Mouse (Mus musculus) forebrain, embryonic 10.5 days (tissue): ENCODE data around the gene Pten. TPM values are rescaled to one million over a fixed set of nuclear protein-coding genes. Genes with fewer than 3 reads are reported as not detected.
"Not testable (repeated sequence)": the region's sequence is repeated elsewhere in the genome, so short reads cannot be mapped to it uniquely, and the experiment has no call there.

Experiments
- DNase-seq: peaks from one replicate; pipeline ENCODE4 v3.0.0-alpha.2; 2017; ENCODE audit warnings: low spot score; ENCODE audit errors: extremely low spot score
- H3K27ac ChIP-seq: fragments of 300-500 bp; sonication (generic); 2 replicates; pipeline ENCODE4 v1.5.1; 2016; ENCODE audit warnings: mild to moderate bottlenecking
- H3K27me3 ChIP-seq: fragments of 300-500 bp; sonication (generic); 2 replicates; pipeline ENCODE4 v1.6.1; 2016; ENCODE audit warnings: mild to moderate bottlenecking; ENCODE audit not compliant: poor library complexity, severe bottlenecking
- H3K36me3 ChIP-seq: fragments of 300-500 bp; sonication (generic); replicated peaks from 2 replicates; pipeline ENCODE4 v1.6.1; 2016; ENCODE audit warnings: mild to moderate bottlenecking, moderate library complexity
- H3K4me1 ChIP-seq: fragments of 300-500 bp; sonication (generic); 2 replicates; pipeline ENCODE4 v1.6.1; 2016
- H3K4me3 ChIP-seq: fragments of 300-500 bp; sonication (generic); 2 replicates; pipeline ENCODE4 v1.5.1; 2016; ENCODE audit warnings: mild to moderate bottlenecking, moderate library complexity
- H3K9me3 ChIP-seq: fragments of 300-500 bp; sonication (generic); 2 replicates; pipeline ENCODE4 v1.6.1; 2016; ENCODE audit warnings: mild to moderate bottlenecking, moderate library complexity
- WGBS: fragments of 180-500 bp; shearing (Covaris S2); methylation state at CpG from one replicate; pipeline ENCODE4 v1.1.7; 2016; 5-methylcytosine and 5-hydroxymethylcytosine counted together
- polyA plus RNA-seq: library from polyadenylated mRNA; unstranded; fragments of >200 nt; fragmentation: Nextera tagmentation; extraction: Ambion mirVana; gene quantifications from 2 replicates; pipeline ENCODE4 v1.2.1, GENCODE M21; 2016

The Pten gene
- polyA plus RNA-seq, 1 experiment from 2014 or later = 8.7 TPM

DNA sequence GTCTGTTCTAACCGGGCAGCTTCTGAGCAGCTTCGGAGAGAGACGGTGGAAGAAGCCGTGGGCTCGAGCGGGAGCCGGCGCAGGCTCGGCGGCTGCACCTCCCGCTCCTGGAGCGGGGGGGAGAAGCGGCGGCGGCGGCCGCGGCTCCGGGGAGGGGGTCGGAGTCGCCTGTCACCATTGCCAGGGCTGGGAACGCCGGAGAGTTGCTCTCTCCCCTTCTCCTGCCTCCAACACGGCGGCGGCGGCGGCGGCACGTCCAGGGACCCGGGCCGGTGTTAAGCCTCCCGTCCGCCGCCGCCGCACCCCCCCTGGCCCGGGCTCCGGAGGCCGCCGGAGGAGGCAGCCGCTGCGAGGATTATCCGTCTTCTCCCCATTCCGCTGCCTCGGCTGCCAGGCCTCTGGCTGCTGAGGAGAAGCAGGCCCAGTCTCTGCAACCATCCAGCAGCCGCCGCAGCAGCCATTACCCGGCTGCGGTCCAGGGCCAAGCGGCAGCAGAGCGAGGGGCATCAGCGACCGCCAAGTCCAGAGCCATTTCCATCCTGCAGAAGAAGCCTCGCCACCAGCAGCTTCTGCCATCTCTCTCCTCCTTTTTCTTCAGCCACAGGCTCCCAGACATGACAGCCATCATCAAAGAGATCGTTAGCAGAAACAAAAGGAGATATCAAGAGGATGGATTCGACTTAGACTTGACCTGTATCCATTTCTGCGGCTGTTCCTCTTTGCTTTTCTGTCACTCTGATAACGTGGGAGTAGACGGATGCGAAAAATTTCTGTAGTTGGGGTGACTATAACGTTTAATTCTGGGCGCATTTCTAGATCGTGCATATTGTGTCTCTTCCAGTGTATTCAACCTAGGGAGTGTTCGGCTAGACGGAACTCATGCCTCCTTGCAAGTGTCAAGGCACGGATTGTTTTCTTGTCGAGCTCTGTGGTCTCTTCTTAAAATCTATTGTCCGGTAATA lies 815 bp downstream of the Pten start:
- peak overlapping the region; percentile 97 for H3K4me3 ChIP-seq

DNA sequence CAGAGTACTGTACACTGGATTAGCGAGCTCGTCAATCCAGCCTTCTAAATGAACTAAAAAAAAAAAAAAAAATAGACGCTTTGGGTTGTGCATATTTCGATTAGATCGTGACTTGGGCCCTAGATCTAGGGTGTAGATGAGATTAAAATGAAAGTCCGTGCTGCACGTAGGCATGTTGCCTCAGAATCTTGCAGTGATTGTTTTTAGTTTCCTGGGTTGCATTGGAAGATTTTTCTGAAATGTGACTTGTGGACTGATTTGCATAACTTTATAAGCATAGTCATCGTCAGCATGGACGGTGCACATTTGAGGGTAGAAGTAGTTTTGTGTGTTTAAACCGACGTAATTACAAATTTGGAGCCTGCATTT lies 1.5 kb downstream of the Pten start:
- DNase-seq = no peak
- Histone ChIP-seq H3K36me3 (peaks cover 23% of the 10 kb centered on the region), H3K27ac (peak overlapping the region; percentile 98), H3K27me3 (peaks cover 9% of the 10 kb centered on the region), H3K4me3 (peak overlapping the region; percentile 97), H3K9me3 (no peaks in the 10 kb centered on the region), H3K4me1 (peaks cover 41% of the 10 kb centered on the region)
- WGBS = under 1% methylated on average over 11 of the region's 11 CpGs

More for the DNA sequence above, 815 bp downstream of the Pten start:
- DNase-seq = peak; percentile 68
- Histone ChIP-seq H3K36me3 (peaks cover 17% of the 10 kb centered on the region), H3K4me1 (peaks cover 41% of the 10 kb centered on the region), H3K27ac (peak overlapping the region; percentile 98), H3K9me3 (no peaks in the 10 kb centered on the region), H3K27me3 (peaks cover 15% of the 10 kb centered on the region)
- under 1% methylated on average over 63 of the region's 69 CpGs for WGBS

DNA sequence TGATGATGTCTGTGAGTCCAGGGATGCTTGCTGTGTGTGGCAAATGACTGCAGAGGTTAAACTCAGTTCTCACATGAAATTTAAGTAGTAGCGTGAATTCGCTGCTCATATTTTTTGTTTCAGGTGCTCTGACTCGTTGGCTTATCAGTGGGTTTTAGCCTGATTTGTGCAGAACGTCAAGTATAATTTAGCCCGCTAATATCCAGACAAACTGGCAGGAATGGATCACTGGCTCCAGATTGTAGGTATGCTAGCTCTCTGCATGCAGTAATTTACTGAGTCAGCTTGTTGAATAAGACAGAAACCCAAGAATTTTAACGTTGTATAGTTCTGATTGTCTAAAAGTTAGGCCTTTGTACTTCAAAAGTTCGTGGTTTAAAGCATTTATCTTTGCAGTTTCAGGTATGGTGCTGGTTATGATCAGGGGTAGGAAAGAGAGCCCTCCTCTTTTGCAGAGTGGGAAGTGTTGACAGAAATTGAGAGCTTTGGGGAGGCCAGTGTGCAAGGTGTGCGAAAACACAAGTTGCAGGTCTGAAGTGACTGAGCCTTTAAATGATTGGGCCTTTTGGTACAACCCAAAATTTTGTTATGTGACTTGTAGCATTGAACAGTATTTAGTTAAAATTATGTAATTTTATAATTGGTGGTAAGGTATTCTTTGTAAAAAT lies 2.2 kb downstream of the Pten start:
- WGBS = 2% methylated on average over 8 of the region's 8 CpGs
- peaks cover 4% of the 10 kb centered on the region for H3K27me3 ChIP-seq
- DNase-seq = no peak
- H3K9me3 ChIP-seq = no peaks in the 10 kb centered on the region
- H3K4me3 ChIP-seq = peak overlapping the region; percentile 97
- peaks cover 38% of the 10 kb centered on the region for H3K4me1 ChIP-seq
- no peak overlapping the region for H3K27ac ChIP-seq
- H3K36me3 ChIP-seq = peaks cover 30% of the 10 kb centered on the region

DNA sequence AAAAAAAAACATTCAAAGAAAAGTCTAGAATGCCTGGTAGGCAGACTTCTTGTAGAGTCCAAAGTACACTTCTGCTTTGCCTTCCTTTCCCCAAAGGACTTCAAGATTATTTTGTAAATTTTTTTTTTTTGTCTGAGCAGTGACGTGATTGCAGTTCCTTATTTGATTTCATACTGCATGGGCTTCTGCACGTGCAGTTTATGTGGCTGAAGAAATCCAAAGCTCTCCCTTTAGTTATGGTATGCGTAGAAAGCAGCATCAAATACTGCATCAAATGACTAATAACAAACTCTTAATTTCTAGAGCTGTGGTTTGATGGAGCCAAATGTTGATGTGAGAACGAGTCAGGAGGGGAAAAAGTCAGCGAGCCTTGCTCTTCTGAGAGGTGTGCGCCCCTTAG lies 3.2 kb downstream of the Pten start:
- WGBS = 47% methylated on average over 6 of the region's 6 CpGs
- DNase-seq = no peak
- Histone ChIP-seq H3K4me1 (peaks cover 28% of the 10 kb centered on the region), H3K27ac (no peak overlapping the region), H3K9me3 (no peaks in the 10 kb centered on the region), H3K4me3 (peak overlapping the region; percentile 97), H3K36me3 (peaks cover 40% of the 10 kb centered on the region), H3K27me3 (no peaks in the 10 kb centered on the region)

DNA sequence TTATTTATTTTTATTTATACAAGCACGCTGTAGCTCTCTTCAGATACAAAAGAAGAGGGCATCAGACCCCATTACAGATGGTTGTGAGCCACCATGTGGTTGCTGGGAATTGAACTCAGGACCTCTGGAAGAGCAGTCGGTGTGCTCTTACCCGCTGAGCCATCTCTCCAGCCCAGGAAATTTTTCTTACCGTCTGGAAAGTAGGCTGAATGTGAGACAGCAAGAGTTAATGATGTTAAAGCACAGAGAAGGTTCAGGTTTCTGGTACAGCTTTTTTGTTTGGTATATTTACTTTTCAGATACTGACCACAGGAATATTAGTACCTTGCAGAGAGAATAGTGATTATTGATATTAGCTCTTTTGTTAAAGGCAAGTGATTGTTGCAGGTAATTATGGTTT lies 3.9 kb downstream of the Pten start:
- peak overlapping the region; percentile 97; the same call in 1 of the 2 replicates for H3K4me3 ChIP-seq
- peaks cover 22% of the 10 kb centered on the region for H3K4me1 ChIP-seq
- 70% methylated on average over 4 of the region's 4 CpGs for WGBS
- DNase-seq = no peak
- peaks cover 47% of the 10 kb centered on the region for H3K36me3 ChIP-seq
- H3K27ac ChIP-seq = no peak overlapping the region
- no peaks in the 10 kb centered on the region for H3K9me3 ChIP-seq
- H3K27me3 ChIP-seq = no peaks in the 10 kb centered on the region

DNA sequence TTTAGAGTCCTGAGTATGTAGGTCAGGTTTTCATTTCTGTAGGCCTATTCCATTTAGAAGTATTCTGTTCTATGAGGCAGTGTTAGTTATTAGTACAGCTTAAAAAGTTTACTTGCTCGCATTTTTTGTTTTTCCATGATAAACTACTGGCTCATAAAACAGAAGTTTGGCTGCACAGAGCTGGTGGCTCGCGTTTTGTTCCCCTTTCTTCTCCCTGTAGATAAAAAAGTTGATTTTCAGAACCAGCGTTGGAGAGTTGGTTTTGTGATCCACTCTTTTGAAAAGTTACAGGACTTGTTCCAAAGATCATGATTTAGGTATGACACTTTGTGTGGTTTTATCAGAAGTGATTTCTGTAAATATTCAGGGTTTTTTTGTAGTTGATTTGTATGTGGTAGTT lies 5.2 kb downstream of the Pten start:
- no peaks in the 10 kb centered on the region for H3K9me3 ChIP-seq
- peaks cover 22% of the 10 kb centered on the region for H3K4me1 ChIP-seq
- peaks cover 57% of the 10 kb centered on the region for H3K36me3 ChIP-seq
- no peak for DNase-seq
- no peaks in the 10 kb centered on the region for H3K27me3 ChIP-seq
- 92% methylated on average over 4 of the region's 4 CpGs for WGBS
- no peak overlapping the region for H3K4me3 ChIP-seq
- H3K27ac ChIP-seq = no peak overlapping the region

DNA sequence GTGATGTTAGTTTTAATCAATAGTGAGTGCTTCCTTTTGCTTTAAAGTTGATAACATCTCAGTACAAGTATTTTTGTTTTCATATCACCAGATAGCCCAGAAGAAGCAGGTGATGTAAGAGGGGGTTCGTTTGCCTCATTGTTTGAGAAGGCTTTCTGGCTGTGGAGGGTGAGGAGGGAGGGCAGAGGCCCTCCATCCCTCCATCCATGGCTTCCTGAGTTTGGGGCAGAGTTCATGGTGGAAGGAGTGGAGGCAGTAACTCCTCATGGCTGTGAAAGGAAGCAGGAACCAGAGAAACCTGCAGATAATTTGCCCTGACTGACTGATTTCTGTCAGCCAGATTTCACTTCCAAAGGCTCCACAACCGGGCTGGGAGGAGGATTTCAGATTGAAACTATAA lies 21.1 kb downstream of the Pten start:
- peaks cover 32% of the 10 kb centered on the region for H3K36me3 ChIP-seq
- 63% methylated on average over 2 of the region's 2 CpGs for WGBS
- no peak for DNase-seq

DNA sequence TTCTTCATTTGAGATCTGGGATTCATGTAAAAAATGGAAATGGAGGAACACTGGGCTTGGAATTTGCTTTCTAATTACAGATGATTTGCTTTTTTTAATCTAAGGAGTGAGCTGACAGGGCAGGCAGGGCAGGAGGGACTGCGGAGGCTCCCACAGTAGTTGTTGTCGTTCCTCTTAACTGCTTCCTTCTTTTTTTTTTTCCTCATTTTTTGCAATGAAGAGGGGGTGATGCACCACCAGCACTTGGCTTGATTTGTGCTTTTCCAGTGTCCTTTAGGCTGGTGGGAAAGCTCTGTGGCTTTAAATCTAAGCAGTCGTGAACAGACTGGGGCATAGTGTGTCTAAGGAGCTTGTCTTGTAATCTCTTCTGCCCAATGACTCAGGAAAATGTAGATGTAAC lies 21.8 kb downstream of the Pten start:
- no peak overlapping the region for H3K4me3 ChIP-seq
- no peak for DNase-seq
- H3K9me3 ChIP-seq = no peaks in the 10 kb centered on the region
- no peaks in the 10 kb centered on the region for H3K27me3 ChIP-seq
- H3K4me1 ChIP-seq = peaks cover 4% of the 10 kb centered on the region
- WGBS = 85% methylated on average over 3 of the region's 3 CpGs
- no peak overlapping the region for H3K27ac ChIP-seq
- H3K36me3 ChIP-seq = peaks cover 33% of the 10 kb centered on the region

More for the DNA sequence above, 21.1 kb downstream of the Pten start:
- Histone ChIP-seq H3K9me3 (no peaks in the 10 kb centered on the region), H3K4me1 (peaks cover 4% of the 10 kb centered on the region), H3K4me3 (no peak overlapping the region), H3K27ac (no peak overlapping the region), H3K27me3 (no peaks in the 10 kb centered on the region)

DNA sequence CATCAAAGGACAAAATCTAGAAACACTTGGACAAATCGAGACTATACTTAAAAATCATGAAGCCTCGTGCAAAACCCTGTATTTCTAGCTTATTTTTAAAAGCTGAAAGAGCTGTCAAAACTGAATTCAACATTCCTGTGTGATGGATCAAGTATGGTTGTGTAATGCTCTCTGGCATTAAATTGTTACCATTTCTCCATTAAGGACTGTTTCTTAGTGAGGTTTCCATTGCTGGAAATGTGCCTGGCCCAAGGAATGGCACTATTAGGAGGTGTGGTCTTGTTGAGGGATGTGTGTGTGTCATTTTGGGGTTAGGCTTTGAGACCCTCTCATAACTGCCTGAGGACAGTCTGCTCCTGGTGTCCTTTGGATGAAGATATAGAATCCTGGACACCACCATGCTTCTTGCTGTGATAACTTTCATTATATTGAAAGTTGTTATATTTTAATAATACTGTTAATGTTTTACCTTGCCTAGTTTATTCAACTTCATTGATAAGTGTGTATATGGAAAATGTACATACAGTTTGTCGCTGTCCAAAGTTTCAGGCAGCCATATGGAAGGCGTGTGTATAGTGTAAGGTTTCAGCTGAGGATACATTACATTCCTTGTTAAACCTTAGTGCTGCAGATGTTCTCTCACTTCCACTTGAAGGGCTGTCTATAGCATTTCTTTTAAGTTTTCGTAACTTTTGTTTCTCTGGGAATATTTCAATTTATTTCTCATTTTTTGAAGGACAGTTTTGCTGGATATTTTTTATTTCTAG lies 24.2 kb downstream of the Pten start:
- H3K4me1 ChIP-seq = peaks cover 4% of the 10 kb centered on the region
- 93% methylated on average over 5 of the region's 5 CpGs for WGBS
- no peak overlapping the region for H3K4me3 ChIP-seq
- peaks cover 42% of the 10 kb centered on the region for H3K36me3 ChIP-seq
- H3K27ac ChIP-seq = no peak overlapping the region
- no peak for DNase-seq
- peaks cover 6% of the 10 kb centered on the region; the same call in 1 of the 2 replicates for H3K9me3 ChIP-seq
- no peaks in the 10 kb centered on the region for H3K27me3 ChIP-seq

DNA sequence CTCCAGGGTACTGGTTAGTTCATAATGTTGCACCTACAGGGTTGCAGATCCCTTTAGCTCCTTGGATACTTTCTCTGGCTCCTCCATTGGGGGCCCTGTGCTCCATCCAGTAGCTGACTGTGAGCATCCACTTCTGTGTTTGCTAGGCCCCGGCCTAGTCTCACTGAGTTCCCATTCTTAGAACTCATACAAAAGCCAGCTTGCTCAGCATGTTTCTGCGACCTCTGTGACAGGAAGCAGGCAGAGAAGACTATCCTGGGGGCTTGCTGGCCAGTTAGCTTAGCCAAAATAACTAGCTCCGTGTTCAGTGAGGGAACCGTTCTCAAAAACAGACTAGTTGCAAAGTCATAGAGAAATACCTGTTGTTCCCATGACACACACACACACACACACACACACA lies 30.1 kb downstream of the Pten start:
- not testable (repeated sequence) for H3K9me3 ChIP-seq, H3K27me3 ChIP-seq, DNase-seq, H3K27ac ChIP-seq, H3K4me3 ChIP-seq
- peaks cover 35% of the 10 kb centered on the region for H3K36me3 ChIP-seq
- whole genome bisulfite sequencing = 43% methylated on average over 4 of the region's 4 CpGs
- peaks cover 46% of the 10 kb centered on the region for H3K4me1 ChIP-seq

DNA sequence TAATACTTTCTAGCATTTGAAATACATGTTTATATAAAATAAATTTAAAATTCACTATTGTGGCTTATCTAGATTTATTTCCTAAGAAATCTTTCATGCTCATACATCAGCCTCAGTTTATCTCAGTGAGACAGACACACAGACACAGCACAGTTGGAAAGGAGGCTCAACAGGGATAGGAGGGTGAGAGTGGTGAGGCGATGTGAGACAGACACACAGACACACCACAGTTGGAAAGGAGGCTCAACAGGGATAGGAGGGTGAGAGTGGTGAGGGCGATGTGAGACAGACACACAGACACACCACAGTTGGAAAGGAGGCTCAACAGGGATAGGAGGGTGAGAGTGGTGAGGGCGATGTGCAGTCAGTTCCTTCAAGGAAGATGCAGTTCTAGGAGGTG lies 30.7 kb downstream of the Pten start:
- not testable (repeated sequence) for H3K4me3 ChIP-seq, DNase-seq, H3K27ac ChIP-seq, H3K9me3 ChIP-seq, H3K27me3 ChIP-seq
- H3K4me1 ChIP-seq = peaks cover 51% of the 10 kb centered on the region
- peaks cover 29% of the 10 kb centered on the region for H3K36me3 ChIP-seq
- 89% methylated on average over 3 of the region's 3 CpGs for WGBS

DNA sequence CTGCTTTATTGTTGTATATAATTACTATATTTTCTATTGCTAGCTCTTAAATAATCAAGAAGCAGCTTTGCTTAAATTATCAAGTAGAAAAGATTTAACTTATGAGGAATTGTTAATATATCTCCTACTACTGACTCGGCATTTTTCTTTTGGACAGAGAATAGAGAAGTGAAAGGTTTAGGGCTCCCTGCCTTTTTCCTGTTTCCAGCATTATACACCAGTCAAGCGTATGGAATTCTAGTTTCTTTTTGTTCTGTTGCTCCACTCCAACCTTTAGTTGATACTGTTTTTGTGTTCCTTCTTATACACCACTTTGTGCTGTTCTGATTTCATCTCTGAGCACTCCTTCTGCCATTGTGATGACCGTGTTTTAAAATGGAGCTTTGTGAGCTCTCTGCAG lies 32.2 kb downstream of the Pten start:
- H3K9me3 ChIP-seq = peaks cover 6% of the 10 kb centered on the region; the same call in 1 of the 2 replicates
- H3K27me3 ChIP-seq = no peaks in the 10 kb centered on the region
- H3K27ac ChIP-seq = no peak overlapping the region
- H3K4me3 ChIP-seq = no peak overlapping the region
- no peak for DNase-seq
- peaks cover 67% of the 10 kb centered on the region for H3K4me1 ChIP-seq
- H3K36me3 ChIP-seq = peaks cover 14% of the 10 kb centered on the region
- WGBS = 41% methylated on average over 3 of the region's 3 CpGs
